Mouse (Mus musculus) cerebellum, adult 8-10 months (tissue): Measurements from ENCODE around the gene Ina.
"Not testable (repeated sequence)": the region's sequence is repeated elsewhere in the genome, so short reads cannot be mapped to it uniquely, and the experiment has no call there.

Source experiments
- DNase-seq: peaks from one replicate; pipeline ENCODE4 v3.0.0; 2022

Ina gene

DNA sequence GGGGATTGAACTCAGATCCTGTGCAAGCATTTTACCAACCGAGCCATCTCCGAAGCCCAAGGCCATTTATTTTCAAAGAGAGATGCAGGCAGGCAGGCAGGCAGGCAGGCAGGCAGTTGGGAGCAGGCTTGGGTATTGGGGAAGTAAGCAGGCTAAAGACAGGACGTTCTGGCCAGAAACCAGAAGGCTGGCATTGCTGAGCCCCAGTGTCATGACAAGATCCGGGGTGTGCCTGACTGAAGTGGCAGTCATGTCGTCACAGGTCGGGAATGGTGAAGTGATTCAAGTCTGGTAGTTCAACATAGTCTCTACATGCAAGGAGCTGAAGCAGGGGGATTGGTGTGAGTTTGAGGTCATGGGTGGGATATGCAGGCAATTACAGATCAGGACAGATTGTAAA is 26.9 kb upstream of the Ina start:
- no peak for DNase-seq

DNA sequence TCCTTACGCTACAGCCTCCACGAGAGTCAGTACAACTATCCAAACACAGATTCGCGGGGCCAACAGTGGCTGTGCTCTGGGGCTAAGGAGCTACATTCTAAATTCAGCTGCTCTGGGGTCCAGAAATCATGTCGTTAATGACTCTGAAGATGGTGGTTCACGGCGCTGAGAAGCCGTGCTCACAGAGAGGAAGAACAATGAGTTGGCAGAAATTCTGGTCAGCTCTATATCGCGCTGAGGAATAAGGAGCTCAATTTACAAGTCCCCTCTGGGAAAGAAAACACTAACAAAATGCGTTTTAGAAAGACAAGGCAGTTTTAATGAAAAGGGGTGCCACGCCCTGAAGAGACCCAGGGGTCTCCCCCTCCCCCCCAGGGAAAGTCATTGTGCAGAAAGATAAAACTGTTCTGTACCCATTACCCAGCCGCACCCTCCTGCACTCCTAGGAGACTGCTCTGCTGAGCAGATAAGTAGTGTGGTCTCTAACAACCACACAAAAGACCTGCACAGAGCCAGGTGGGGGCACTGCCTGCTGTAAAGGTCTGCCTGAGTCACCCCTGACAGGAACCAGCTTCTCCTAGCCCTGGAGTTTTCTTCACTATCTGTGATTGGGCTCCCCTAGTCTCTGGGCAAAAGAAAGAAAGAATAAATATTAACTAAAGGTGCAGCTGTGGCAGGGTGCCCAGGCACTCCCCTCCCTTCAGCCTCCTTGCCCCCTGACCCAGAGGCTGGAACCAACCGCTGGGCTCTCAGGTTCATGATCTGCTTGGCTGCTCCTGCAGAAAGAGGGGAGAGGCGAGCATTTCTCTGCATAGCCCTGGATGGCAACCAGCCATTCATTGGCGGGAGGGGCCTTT is 26.0 kb upstream of the Ina start:
- no peak for DNase-seq

DNA sequence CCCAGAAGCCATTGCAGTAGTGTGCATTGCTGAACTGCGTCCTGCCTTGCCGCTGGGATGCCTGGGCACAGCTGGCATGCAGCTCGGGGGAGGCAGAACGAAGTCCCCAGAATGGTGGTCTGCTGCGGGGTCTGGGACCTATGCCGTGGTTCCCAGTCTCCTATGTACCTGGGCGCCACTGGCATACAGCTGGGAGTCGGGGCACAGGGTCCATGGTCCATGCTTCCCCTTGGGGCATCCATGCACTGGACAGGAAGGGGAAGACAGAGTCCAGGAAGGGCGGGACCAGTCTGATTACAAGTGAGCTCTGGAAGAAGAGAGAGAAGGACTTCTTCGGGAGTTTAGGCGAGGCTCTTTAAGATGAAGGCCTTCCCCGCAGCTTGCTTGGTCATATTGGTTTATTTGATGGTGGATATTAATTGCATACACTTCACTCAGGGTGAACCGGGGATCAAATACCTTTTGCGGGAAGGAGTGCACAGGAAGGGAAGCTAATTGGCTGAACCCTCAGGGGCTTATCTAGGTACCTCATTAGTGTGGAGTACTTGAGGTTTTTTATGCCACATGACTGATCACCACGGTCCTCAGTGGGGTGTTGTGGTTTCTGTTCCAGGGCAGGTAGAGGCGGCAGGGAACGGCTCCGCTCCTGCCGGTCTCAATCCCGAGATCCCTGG is 24.9 kb upstream of the Ina start:
- DNase-seq = no peak

DNA sequence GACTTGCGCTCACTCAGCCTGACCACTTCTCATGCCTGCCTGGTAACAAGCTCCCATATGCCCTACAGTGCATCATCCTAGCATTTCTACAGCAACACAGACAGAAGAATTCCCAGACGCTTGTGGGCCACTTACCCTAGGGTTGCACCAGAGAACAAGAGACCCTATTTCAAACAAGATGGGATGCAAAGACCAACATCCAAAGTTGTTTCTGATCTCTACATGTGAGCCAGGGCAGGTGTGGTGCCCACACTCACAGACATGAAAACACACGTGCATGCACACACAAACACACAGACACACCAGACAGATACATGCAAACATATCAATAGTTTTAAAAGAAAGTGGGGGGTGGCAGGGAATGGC is 24.4 kb upstream of the Ina start:
- DNase-seq = no peak

DNA sequence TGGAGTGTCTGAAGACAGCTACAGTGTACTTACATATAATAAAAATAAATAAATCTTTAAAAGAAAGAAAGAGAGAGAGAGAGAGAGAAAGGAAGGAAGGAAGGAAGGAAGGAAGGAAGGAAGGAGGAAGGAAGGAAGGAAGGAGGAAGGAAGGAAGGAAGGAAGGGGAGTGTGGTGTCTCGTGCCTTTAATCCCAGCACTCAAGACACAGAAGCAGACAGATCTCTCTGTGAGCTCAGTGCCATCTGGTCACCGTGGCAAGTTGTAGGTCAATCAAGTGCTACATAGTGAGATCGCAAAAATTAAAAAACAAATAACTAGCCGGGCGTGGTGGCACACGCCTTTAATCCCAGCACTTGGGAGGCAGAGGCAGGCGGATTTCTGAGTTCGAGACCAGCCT is 23.9 kb upstream of the Ina start:
- DNase-seq = not testable (repeated sequence)

DNA sequence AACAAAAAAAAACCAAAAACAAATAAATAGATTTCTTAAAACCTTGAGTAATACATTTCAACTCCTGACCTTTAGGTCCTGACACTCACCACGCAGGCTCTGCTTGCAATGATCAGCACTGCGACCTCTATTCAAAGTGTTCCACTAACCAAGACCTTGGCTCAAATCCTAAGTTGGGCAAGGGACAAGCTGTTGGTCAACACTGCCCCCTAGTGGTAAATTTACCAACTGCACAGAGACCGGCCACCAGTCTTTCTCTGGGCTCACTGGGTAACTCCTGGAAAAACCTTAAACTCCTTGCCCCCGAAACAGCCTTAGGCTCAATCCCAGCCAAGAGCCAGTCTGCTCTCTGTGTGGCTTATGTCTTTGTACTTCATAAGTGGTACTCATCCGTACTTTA is 23.4 kb upstream of the Ina start:
- DNase-seq = peak; percentile 92

DNA sequence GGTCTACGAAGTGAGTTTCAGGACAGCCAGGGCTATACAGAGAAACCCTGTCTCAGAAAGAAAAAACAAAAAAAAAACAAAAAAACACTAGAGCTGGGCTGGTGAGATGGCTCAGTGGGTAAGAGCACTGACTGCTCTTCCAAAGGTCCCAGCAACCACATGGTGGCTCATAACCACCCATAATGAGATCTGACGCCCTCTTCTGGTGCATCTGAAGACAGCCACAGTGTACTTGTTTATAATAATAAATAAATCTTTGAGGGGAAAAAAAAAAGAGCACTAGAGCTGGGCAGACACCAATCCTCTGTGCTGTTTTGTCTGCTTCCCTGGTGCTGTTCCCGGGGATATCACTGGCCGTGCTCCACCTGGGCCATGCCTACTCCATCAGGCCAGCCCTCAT is 22.2 kb upstream of the Ina start:
- DNase-seq = not testable (repeated sequence)

DNA sequence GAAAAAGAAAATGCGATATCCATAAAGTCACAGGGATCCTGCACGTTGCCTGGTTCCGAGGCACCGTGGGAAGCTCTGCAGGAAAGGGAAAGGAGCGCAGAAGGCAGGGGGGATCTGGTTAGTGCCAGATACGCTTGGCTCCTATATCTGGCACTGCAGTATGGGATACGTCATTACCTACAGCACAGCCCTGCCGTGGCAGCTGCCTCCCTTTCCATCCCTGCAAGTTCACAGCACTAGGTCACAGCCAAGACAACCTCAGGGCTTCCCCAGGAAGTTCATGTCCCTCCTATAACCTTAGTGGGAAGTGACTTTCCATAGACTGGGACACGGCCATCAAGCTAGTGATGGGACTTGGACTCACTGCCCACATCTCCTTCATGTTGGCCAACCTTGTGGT is 18.4 kb upstream of the Ina start:
- no peak for DNase-seq

DNA sequence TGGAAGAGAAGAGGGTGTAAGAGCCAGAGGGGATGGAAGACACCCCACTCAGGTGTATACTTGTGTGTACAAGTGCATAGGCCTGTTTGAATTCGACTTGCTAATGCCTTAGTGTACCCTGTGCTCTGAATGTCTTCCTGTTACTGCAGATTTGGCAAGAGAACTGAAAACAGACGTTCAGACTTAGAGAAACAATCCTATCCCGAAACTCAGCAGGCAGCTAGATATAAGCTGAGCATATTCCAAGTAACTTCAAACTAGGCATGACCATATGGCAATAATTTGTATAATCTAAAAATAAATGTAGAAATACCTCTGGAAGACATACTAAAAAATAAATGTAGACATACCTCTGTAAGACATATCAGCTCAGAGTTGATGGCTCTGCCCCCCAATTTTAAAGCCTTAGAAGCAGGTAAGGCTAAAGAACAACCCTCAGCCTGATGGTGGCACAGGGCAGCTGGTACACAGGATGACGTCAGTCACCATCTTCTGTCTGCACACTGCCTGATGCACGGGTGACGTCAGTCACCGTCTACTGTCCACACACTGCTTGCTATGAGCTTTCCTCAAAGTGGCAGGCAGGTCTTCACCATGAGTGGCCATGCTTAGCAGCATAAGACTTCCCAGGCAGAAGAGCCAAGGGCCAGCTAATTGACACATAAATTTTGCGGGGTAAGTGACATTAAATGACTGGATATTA is 16.2 kb upstream of the Ina start:
- no peak for DNase-seq

DNA sequence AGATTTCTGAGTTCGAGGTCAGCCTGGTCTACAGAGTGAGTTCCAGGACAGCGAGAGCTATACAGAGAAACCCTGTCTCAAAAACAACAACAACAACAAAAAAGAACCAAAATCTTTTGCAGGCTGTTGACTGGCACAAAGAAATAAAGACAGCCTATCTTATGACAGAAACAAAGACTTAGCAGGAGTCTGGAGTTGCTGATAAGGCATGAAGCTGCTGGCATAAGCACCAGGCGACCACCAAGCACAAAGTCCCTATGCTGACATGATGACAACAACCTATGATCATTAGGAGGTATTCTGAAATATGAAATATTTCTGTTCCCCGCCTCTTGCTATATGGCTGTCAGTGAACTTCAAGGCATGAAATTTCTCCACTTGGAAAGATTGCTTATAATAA is 15.5 kb upstream of the Ina start:
- DNase-seq = no peak

DNA sequence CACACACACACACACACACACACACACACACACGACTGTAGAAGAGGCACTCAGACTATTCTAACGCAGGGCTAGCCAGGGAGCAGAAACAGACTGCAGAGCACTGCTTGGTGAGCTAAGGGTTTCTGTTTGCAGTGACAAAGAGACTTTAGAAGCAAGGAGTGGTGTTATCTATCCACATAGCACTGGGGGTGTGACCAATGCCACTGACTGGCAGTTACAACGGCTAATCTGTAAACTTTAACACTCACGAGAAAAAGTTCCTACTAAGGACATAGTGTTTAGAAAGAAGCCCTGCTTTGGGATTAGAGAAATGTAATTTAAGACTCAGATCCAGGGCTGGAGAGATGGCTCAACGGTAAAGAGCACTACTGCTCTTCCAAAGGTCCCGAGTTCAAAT is 14.7 kb upstream of the Ina start:
- DNase-seq = no peak

DNA sequence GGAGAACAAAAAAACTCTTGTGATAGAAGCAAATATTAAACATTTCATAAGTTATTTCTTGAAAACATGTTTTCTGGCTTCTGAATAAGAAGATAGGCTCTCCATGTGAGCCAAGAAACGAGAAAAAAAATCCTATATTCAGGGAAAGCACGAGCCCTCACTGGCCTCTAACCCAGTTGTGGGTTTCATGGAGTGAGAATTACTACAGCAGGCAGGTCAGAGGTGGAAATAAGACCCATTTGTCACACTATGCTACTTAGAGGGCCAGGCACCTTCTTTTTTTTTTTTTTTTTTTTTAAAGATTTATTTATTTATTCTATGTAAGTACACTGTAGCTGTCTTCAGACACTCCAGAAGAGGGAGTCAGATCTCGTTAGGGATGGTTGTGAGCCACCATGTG is 14.1 kb upstream of the Ina start:
- DNase-seq = not testable (repeated sequence)

DNA sequence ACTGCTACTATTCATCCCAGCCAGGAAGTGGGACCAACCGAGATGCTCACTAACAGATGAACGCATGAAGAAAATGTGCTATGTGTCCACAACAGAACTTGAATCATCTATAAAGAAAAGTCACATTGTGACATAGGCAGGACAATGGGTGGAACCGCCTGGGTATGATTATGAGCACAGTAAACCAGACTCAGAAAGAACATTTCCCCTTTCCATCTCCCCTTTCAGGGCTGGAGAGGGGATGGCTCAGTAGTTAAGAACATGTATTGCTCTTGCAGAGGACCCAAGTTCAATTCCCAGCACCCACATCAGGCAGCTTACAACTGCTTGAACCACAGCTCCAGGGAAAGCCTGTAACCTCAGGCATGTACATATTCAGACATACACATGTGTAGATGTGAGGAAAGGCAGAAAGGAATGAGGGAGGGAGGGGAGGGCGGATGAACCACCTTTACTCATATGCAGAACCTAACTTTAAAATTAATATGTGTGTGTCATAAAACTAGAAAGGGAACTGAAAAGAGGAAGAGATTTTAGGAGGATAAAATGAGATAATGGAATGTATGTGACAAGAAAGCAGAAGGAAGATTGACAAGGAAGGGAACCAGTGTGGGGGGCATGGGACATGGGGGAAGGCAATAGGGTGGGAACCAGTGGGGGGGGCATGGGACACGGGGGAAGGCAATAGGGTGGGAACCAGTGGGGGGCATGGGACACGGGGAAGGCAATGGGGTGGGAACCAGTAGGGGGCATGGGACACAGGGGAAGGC is 10.6 kb upstream of the Ina start:
- DNase-seq = no peak

DNA sequence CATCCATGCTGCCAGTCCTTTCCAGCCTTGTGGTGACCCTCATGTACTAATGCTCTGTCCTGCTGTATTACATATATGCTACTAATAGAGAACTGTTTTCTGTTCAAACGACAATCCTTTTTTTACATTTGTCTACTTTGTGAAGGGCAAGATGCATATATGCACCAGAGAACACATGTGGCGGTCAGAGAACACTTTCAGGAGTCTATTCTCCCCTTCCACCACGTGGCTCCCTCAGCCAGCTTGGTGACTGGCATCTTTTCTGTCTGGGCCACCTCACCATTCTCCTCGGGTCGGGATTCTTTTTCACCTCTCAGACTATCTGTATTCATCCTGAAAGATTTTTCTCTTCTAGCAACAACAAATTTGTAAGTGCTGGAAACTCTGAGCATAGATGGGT is 8.6 kb upstream of the Ina start:
- DNase-seq = no peak

DNA sequence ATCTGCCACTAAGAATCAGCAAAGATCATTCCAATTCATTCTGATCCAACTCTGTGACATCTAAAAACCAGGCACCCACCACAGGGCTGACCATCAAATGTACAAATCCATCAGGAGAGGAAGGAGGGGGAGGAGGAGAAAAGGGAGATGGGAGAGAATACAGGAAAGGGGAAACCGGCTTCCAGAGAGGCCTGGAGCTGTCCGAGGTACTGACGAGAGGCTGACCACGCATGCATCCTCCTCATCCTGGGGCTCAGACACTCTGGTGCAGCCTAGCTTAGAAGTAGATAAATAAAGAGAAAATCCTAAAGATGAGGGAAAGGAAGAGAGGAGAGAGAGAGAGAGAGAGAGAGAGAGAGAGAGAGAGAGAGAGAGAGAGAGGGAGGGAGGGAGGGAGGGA is 8.2 kb upstream of the Ina start:
- no peak for DNase-seq

DNA sequence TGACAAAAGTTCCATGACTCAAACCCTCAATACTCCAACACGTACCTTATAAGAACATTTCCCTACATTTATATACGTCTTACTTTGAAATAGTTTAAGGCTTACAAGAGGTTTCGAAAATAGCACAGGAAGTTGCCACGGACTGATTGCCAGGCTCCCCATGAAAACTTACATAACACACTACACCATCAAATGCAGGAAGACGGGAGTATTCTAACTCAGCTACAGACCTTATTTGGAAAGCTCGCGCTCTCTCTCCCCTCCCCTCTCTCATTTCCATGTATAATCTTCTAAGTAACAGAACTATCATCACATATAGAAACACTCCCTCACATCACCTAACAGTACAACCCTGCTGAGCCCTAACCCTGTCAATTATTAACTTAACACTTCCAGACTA is 5.1 kb upstream of the Ina start:
- DNase-seq = no peak

DNA sequence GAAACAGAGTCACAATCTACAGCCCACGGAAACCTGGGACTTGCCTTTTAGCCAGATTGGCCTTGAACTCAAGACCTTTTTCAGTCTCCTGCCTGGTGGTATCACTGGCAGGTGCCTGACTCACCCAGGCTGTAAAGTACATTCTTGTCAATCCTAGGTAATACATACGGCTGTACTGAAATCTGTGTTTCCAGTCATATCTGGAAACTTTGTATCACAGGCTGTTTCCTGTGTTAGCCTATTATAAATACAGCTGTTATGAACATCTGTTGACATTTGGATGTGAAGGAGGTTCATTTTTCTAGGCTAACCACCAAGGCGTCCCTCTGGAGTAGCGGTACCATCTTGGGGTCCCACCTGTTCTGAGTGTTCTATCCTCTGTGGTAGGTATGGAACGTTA is 4.6 kb upstream of the Ina start:
- no peak for DNase-seq

DNA sequence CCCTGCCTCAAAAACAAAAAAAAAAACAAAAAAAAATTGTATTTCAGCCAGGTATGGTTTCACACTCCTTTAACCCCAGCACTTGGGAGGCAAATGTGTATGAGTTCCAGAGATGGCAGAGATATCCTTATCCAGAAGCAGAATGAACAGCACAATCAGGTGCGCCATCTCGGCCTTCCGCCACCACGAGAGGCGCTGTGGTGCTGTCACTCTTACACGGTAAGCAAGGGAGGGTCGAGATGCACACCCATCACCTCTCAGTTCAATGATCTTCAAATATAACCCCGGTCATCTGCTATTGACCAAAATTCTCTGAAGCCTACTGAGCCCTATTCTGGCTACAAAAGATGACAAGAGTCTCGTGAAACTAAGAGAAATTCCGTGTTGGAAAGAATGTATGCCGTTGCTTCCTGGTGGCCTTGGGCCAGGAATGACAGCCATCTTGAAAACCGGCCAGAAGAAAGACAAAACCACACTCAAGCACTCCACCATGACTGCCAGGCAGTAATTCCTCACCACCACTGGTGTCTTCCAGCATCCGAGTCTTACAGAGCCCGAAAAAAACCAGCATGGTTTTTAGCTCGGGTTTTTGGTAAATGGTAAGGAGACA is 1.9 kb upstream of the Ina start:
- no peak for DNase-seq

DNA sequence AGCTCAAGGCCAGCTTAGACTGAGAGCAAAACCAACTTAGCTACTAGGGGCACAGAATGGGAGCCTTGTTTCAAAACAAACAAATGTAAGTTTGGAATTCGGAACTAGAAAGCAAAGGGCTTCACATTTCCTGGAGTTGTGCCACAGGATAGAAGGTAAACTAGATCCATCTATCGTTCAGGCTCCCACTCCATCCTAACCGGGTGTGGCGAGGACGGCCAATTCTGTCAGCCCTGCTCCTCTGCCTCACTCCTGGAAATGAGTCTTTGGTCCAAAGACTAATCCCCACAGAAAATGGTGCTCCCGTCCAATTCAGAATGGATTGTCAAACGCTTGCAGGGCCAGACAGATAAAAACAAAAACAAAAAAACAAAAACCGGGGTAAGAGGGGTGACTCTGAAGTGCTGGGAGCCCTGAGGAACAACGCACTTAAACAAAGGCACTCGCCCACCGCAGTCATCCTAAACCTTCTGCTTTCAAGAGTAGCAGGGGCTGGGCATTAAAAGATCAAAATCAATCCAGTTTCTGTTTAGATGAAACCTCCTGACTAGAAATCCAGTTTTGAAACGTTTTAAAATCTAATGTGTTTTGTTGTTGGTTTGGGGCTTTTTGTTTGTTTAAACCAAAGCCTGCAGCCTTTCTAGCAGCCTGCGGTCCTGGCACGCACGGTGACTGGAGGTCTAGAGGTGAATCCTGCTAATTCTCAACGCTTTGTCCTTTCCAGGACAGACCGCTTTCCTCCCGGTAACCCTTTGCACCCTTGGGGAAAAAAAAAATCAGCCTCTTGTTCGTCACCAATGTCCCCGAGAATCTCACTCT is 949 bp upstream of the Ina start:
- no peak for DNase-seq

DNA sequence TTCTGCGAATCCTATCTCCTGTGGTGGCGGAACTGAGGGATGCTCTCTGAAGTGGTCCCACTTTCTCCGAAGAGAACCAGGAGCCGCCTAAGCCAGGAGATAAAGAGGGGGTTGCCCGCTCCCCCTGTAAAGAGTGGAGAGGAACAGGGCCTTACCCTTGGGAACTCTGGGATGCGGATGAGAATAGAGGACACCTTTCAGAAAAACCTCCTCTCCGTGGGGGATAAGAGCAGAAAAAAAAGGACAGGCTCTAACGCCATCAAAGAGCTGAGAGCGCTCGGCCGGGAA is 395 bp upstream of the Ina start:
- DNase-seq = no peak

DNA sequence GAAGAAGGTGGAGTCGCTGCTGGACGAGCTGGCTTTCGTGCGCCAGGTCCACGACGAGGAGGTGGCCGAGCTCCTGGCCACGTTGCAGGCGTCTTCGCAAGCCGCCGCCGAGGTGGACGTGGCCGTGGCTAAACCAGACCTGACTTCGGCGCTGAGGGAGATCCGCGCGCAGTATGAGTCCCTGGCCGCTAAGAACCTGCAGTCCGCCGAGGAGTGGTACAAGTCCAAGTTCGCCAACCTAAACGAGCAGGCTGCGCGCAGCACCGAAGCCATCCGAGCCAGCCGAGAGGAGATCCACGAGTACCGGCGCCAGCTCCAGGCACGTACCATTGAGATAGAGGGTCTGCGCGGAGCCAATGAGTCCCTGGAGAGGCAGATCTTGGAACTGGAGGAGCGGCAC is 898 bp downstream of the Ina start:
- DNase-seq = peak; percentile 64

DNA sequence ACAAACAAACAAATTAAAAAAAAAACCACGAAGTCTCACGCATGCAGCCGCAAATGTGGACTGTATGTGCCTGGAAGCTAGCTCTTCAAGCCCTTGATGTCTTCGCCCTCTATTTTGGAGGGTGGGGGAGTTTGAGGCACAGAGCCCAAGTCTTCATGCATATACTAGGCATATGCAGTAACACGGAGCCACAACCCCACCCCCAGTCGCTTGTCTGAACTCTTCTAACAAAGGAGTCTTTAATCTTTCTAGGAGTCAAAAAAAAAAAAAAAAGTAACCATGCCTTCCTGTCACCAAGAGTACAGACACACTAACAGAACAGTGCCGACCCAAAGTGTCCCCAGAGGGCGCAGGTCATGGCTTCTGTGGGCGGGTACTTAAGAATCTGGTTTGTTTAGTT is 1.5 kb downstream of the Ina start:
- no peak for DNase-seq
